Mouse (Mus musculus): Measurements from ENCODE around the gene Armc2. TPM values are rescaled to one million over a fixed set of nuclear protein-coding genes. Genes with fewer than 3 reads are reported as not detected.

Armc2 gene
- polyA plus RNA-seq, 1 experiment from 2014 or later, result 0.23 TPM

GRCm38 (mm10) chr10:41881438-41881837, 136.8 kb downstream of the Armc2 start:
- no peak for ATAC-seq (ENCODE audit: low read depth)
- WGBS (ENCODE audit: insufficient replicate concordance), result 62% methylated on average over 4 of the region's 4 CpGs
- H3K36me3 ChIP-seq, result no peaks in the 10 kb centered on the region
- H3K9me3 ChIP-seq (replicated peaks), result no peaks in the 10 kb centered on the region
- H3K4me3 ChIP-seq (replicated peaks), result no peak overlapping the region
- DNase-seq, result no peak
- no peak overlapping the region for H3K9ac ChIP-seq
- H3K4me1 ChIP-seq (replicated peaks), result peaks cover 11% of the 10 kb centered on the region
- no peaks in the 10 kb centered on the region for H3K27me3 ChIP-seq
- H3K4me2 ChIP-seq, result no peak overlapping the region
- no peak overlapping the region for H3K27ac ChIP-seq

GRCm38 (mm10) chr10:41880777-41881176, 137.5 kb downstream of the Armc2 start:
- Histone ChIP-seq H3K4me3 (replicated peaks) (no peak overlapping the region), H3K36me3 (no peaks in the 10 kb centered on the region), H3K4me1 (replicated peaks) (peaks cover 10% of the 10 kb centered on the region), H3K27me3 (no peaks in the 10 kb centered on the region), H3K27ac (no peak overlapping the region), H3K9ac (no peak overlapping the region), H3K4me2 (no peak overlapping the region), H3K9me3 (replicated peaks) (no peaks in the 10 kb centered on the region)
- no peak for ATAC-seq (ENCODE audit: low read depth)
- 32% methylated on average over 1 of the region's 1 CpGs for WGBS (ENCODE audit: insufficient replicate concordance)
- DNase-seq, result no peak

- H3K27ac ChIP-seq, result no peak overlapping the region
These were observed 138.0 kb downstream of the Armc2 start for GRCm38 (mm10) chr10:41880206-41880605.

GRCm38 (mm10) chr10:41879675-41880074, 138.6 kb downstream of the Armc2 start:
- ATAC-seq (ENCODE audit: low read depth) (no peak), DNase-seq (no peak)
- H3K4me1 ChIP-seq (replicated peaks), result peaks cover 8% of the 10 kb centered on the region
- H3K4me2 ChIP-seq, result no peak overlapping the region
- no peaks in the 10 kb centered on the region for H3K9me3 ChIP-seq (replicated peaks)
- no peak overlapping the region for H3K4me3 ChIP-seq (replicated peaks)
- H3K9ac ChIP-seq, result no peak overlapping the region
- H3K36me3 ChIP-seq, result no peaks in the 10 kb centered on the region
- 52% methylated on average over 1 of the region's 1 CpGs for WGBS (ENCODE audit: insufficient replicate concordance)
- no peak overlapping the region for H3K27ac ChIP-seq
- H3K27me3 ChIP-seq, result no peaks in the 10 kb centered on the region

More at GRCm38 (mm10) chr10:41880206-41880605, 138.0 kb downstream of the Armc2 start:
- Histone ChIP-seq H3K9ac (no peak overlapping the region), H3K27me3 (no peaks in the 10 kb centered on the region), H3K36me3 (no peaks in the 10 kb centered on the region), H3K4me1 (replicated peaks) (peaks cover 10% of the 10 kb centered on the region), H3K4me3 (replicated peaks) (no peak overlapping the region), H3K9me3 (replicated peaks) (no peaks in the 10 kb centered on the region), H3K4me2 (no peak overlapping the region)
- DNase-seq, result no peak
- 51% methylated on average over 4 of the region's 4 CpGs for WGBS (ENCODE audit: insufficient replicate concordance)
- ATAC-seq (ENCODE audit: low read depth), result no peak

- Histone ChIP-seq H3K4me1 (replicated peaks) (peaks cover 8% of the 10 kb centered on the region; the same call in 1 of the 2 replicates), H3K27ac (no peak overlapping the region), H3K4me3 (replicated peaks) (no peak overlapping the region), H3K36me3 (no peaks in the 10 kb centered on the region), H3K27me3 (no peaks in the 10 kb centered on the region), H3K9me3 (replicated peaks) (no peaks in the 10 kb centered on the region), H3K9ac (no peak overlapping the region), H3K4me2 (no peak overlapping the region)
- ATAC-seq (ENCODE audit: low read depth) (no peak), DNase-seq (no peak)
- 84% methylated on average over 11 of the region's 11 CpGs for WGBS (ENCODE audit: insufficient replicate concordance)
These were observed 139.9 kb downstream of the Armc2 start for GRCm38 (mm10) chr10:41878344-41878743.

- Histone ChIP-seq H3K27ac (no peak overlapping the region), H3K4me3 (replicated peaks) (no peak overlapping the region), H3K4me2 (no peak overlapping the region), H3K36me3 (no peaks in the 10 kb centered on the region), H3K4me1 (replicated peaks) (peaks cover 5% of the 10 kb centered on the region; the same call in 1 of the 2 replicates), H3K9me3 (replicated peaks) (no peaks in the 10 kb centered on the region), H3K9ac (no peak overlapping the region), H3K27me3 (no peaks in the 10 kb centered on the region)
- ATAC-seq (ENCODE audit: low read depth) (no peak), DNase-seq (no peak)
These were observed 142.6 kb downstream of the Armc2 start for GRCm38 (mm10) chr10:41875624-41876023.

- no peaks in the 10 kb centered on the region for H3K36me3 ChIP-seq
- no peak overlapping the region for H3K9ac ChIP-seq
- no peak overlapping the region for H3K27ac ChIP-seq
- DNase-seq (no peak), ATAC-seq (ENCODE audit: low read depth) (peak; percentile 51)
- H3K27me3 ChIP-seq, result no peaks in the 10 kb centered on the region
- H3K9me3 ChIP-seq (replicated peaks), result no peaks in the 10 kb centered on the region
- no peak overlapping the region for H3K4me2 ChIP-seq
- peaks cover 12% of the 10 kb centered on the region for H3K4me1 ChIP-seq (replicated peaks)
- WGBS (ENCODE audit: insufficient replicate concordance), result 13% methylated on average over 2 of the region's 2 CpGs
- no peak overlapping the region for H3K4me3 ChIP-seq (replicated peaks)
These were observed 146.7 kb downstream of the Armc2 start for GRCm38 (mm10) chr10:41871564-41871963.

- Histone ChIP-seq H3K9me3 (replicated peaks) (no peaks in the 10 kb centered on the region), H3K27me3 (no peaks in the 10 kb centered on the region), H3K27ac (no peak overlapping the region), H3K4me1 (replicated peaks) (peaks cover 12% of the 10 kb centered on the region), H3K36me3 (no peaks in the 10 kb centered on the region), H3K4me2 (no peak overlapping the region), H3K9ac (no peak overlapping the region), H3K4me3 (replicated peaks) (no peak overlapping the region)
- no peak for DNase-seq
- ATAC-seq (ENCODE audit: low read depth), result no peak
- WGBS (ENCODE audit: insufficient replicate concordance), result 6% methylated on average over 2 of the region's 2 CpGs
These were observed 148.1 kb downstream of the Armc2 start for GRCm38 (mm10) chr10:41870101-41870500.

GRCm38 (mm10) chr10:41867956-41868355, 150.3 kb downstream of the Armc2 start:
- Histone ChIP-seq H3K27me3 (no peaks in the 10 kb centered on the region), H3K9me3 (replicated peaks) (no peaks in the 10 kb centered on the region), H3K4me3 (replicated peaks) (no peak overlapping the region), H3K4me1 (replicated peaks) (peaks cover 18% of the 10 kb centered on the region), H3K36me3 (no peaks in the 10 kb centered on the region), H3K4me2 (no peak overlapping the region), H3K9ac (no peak overlapping the region), H3K27ac (no peak overlapping the region)
- 55% methylated on average over 5 of the region's 5 CpGs for WGBS (ENCODE audit: insufficient replicate concordance)
- ATAC-seq (ENCODE audit: low read depth), result no peak
- no peak for DNase-seq

- H3K9me3 ChIP-seq (replicated peaks), result no peaks in the 10 kb centered on the region
- DNase-seq (no peak), ATAC-seq (ENCODE audit: low read depth) (no peak)
- H3K27ac ChIP-seq, result no peak overlapping the region
- no peaks in the 10 kb centered on the region for H3K27me3 ChIP-seq
- peaks cover 20% of the 10 kb centered on the region for H3K4me1 ChIP-seq (replicated peaks)
- no peak overlapping the region for H3K4me2 ChIP-seq
- H3K36me3 ChIP-seq, result no peaks in the 10 kb centered on the region
- H3K4me3 ChIP-seq (replicated peaks), result no peak overlapping the region
- no peak overlapping the region for H3K9ac ChIP-seq
These were observed 151.4 kb downstream of the Armc2 start for GRCm38 (mm10) chr10:41866838-41867154.

- no peak overlapping the region for H3K27ac ChIP-seq
- DNase-seq, result no peak
- 73% methylated on average over 3 of the region's 3 CpGs for WGBS (ENCODE audit: insufficient replicate concordance)
These were observed 152.0 kb downstream of the Armc2 start for GRCm38 (mm10) chr10:41866069-41866837.

More at GRCm38 (mm10) chr10:41866069-41866837, 152.0 kb downstream of the Armc2 start:
- Histone ChIP-seq H3K4me2 (no peak overlapping the region), H3K9me3 (replicated peaks) (no peaks in the 10 kb centered on the region), H3K4me3 (replicated peaks) (no peak overlapping the region), H3K4me1 (replicated peaks) (peaks cover 16% of the 10 kb centered on the region), H3K27me3 (no peaks in the 10 kb centered on the region), H3K36me3 (no peaks in the 10 kb centered on the region), H3K9ac (no peak overlapping the region)
- no peak for ATAC-seq (ENCODE audit: low read depth)

All from liver, embryonic 13.5 days (tissue).